Mouse (Mus musculus) stomach, embryonic 16.5 days (tissue): ENCODE measurements around the gene Rbm20. TPM values are rescaled to one million over a fixed set of nuclear protein-coding genes. Genes with fewer than 3 reads are reported as not detected.

ENCODE experiments used
- ATAC-seq: fragments of 200-750 bp; cut with Nextera tagmentation; 2 replicates; pipeline ENCODE4 v1.8.0; 2017; ENCODE audit warnings: moderate number of reproducible peaks, moderate TSS enrichment; ENCODE audit not compliant: insufficient read depth, low FRiP score
- H3K27ac ChIP-seq: fragments of 300-500 bp; sonication (generic); 2 replicates; pipeline ENCODE4 v1.5.1; 2014; ENCODE audit warnings: low read length
- H3K27me3 ChIP-seq: fragments of 300-500 bp; sonication (generic); 2 replicates; pipeline ENCODE4 v1.6.1; 2014; ENCODE audit warnings: low read length, control low read depth, mixed read lengths; ENCODE audit not compliant: control insufficient read depth, insufficient read depth
- H3K36me3 ChIP-seq: fragments of 300-500 bp; sonication (generic); 2 replicates; pipeline ENCODE4 v1.6.1; 2014; ENCODE audit warnings: low read length; ENCODE audit not compliant: control insufficient read depth, insufficient read depth
- H3K4me1 ChIP-seq: fragments of 300-500 bp; sonication (generic); 2 replicates; pipeline ENCODE4 v1.6.1; 2014; ENCODE audit warnings: low read length, control low read depth, mixed read lengths; ENCODE audit not compliant: control insufficient read depth, insufficient read depth
- H3K4me2 ChIP-seq: fragments of 300-500 bp; sonication (generic); 2 replicates; pipeline ENCODE4 v1.6.1; 2014; ENCODE audit warnings: low read depth, low read length, mixed read lengths
- H3K4me3 ChIP-seq: fragments of 300-500 bp; sonication (generic); replicated peaks from 2 replicates; pipeline ENCODE4 v1.5.1; 2014; ENCODE audit warnings: mild to moderate bottlenecking, low read length
- H3K9ac ChIP-seq: fragments of 300-500 bp; sonication (generic); 2 replicates; pipeline ENCODE4 v1.6.1; 2014; ENCODE audit warnings: low read length
- H3K9me3 ChIP-seq: fragments of 300-500 bp; sonication (generic); replicated peaks from 2 replicates; pipeline ENCODE4 v1.6.1; 2016; ENCODE audit warnings: low read length, control low read depth; ENCODE audit not compliant: control insufficient read depth
- WGBS: fragments of 180-500 bp; shearing (Covaris S2); extraction: QIAGEN DNeasy Blood & Tissue Kit; methylation state at CpG from one replicate; pipeline ENCODE4 v1.1.7; 2014; 5-methylcytosine and 5-hydroxymethylcytosine counted together
- polyA plus RNA-seq: library from polyadenylated mRNA; unstranded; fragments of >200 nt; fragmentation: Nextera tagmentation; extraction: Ambion mirVana; gene quantifications from 2 replicates; pipeline ENCODE4 v1.2.1, GENCODE M21; 2015

Rbm20 gene
- polyA plus RNA-seq, 1 experiment from 2014 or later, result 1.4 TPM

DNA sequence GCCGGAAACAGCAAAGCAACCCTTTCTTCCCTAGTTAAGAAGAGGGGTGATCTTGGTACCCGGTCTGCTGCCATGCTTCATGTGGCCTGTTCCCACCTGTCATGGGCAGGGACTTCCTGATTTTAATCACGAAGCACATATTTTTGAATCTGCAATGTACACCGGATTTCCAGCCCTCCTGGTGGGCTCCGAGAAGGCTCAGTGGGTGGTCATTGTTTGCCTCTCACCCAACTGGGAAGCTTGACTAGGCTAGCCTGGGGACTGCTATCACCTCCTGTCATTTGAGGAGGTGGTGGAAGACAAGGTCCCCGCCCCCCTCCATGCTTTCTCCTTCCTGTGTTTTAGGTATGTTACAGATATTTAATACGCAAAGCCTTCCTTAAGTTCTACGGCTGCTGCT lies 5.3 kb downstream of the Rbm20 start:
- no peak for ATAC-seq
- WGBS, result 46% methylated on average over 8 of the region's 8 CpGs

DNA sequence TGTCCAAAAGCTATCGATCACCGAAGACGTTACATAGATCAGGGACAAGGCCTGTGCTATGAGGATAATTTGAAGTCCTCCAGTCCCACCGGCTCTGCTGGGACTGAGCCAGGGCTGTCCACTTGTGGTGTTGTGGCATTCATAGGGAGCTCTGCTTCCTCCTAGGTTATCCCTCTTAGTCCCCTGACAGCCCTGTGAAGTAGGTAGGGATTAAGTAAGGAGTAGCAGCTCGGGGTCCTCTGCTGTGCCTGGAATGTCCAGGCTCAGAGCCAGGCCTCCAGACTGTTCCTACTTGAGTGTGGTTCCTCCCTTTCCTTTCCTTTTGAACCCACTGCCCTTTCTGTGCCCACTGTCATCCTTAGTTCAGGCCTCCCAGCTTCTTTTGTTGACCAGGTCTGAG lies 10.5 kb downstream of the Rbm20 start:
- ATAC-seq, result no peak
- Histone ChIP-seq H3K9ac (no peak overlapping the region), H3K27ac (no peak overlapping the region)

More for the DNA sequence above, 5.3 kb downstream of the Rbm20 start:
- Histone ChIP-seq H3K27ac (no peak overlapping the region), H3K4me3 (no peak overlapping the region), H3K4me1 (peaks cover 1% of the 10 kb centered on the region; the same call in 1 of the 2 replicates), H3K9me3 (no peaks in the 10 kb centered on the region), H3K36me3 (no peaks in the 10 kb centered on the region), H3K4me2 (no peak overlapping the region), H3K9ac (no peak overlapping the region), H3K27me3 (peaks cover 18% of the 10 kb centered on the region)

DNA sequence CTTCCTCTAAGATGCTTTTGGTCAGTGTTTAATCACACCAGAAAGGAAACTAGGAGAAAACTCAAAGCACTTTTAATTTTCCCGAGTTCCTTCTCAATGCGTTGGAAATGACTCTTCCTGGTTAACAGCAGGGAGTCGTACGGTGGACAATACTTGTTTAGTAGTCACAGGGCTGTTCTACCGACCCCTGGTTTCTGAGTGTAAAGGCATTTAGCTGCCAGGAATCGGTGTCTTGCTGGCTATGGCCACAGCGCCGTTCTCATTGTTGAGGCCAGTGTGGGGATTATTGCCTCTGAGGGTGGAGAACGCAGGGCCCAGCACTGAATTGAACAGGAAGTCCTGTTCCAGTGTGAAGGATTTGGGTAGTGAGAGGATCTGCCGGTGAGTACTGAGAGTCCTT lies 13.7 kb downstream of the Rbm20 start:
- no peak overlapping the region for H3K4me3 ChIP-seq
- H3K4me2 ChIP-seq, result no peak overlapping the region
- H3K36me3 ChIP-seq, result no peaks in the 10 kb centered on the region
- no peak overlapping the region for H3K9ac ChIP-seq
- no peaks in the 10 kb centered on the region for H3K27me3 ChIP-seq
- H3K27ac ChIP-seq, result no peak overlapping the region
- peaks cover 3% of the 10 kb centered on the region; the same call in 1 of the 2 replicates for H3K9me3 ChIP-seq
- 76% methylated on average over 10 of the region's 10 CpGs for WGBS
- no peak for ATAC-seq
- H3K4me1 ChIP-seq, result no peaks in the 10 kb centered on the region

More for the DNA sequence above, 10.5 kb downstream of the Rbm20 start:
- Histone ChIP-seq H3K9me3 (peaks cover 3% of the 10 kb centered on the region; the same call in 1 of the 2 replicates), H3K27me3 (no peaks in the 10 kb centered on the region; the same call in 1 of the 2 replicates), H3K36me3 (no peaks in the 10 kb centered on the region), H3K4me2 (no peak overlapping the region), H3K4me3 (no peak overlapping the region), H3K4me1 (no peaks in the 10 kb centered on the region)
- 74% methylated on average over 5 of the region's 5 CpGs for WGBS

DNA sequence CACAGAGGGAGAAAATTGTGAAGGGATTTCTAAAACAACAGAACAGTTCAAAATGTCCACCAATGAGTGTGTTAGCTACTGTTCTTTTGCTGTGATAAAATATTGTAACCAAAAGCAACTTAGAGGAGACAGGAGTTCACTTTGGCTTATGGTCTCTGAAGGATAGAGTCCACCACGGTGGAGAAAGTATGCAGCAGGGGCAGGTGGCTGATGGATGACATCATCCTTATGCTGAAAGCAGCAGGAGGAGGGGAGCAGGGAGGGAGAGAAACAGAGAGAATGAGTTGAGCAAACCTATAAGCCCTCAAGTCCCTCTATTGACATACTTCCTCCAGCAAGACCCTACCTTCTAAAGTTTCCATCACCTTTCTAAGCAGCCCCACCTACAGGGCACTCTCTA lies 16.9 kb downstream of the Rbm20 start:
- no peak for ATAC-seq
- Histone ChIP-seq H3K9me3 (no peaks in the 10 kb centered on the region), H3K4me2 (no peak overlapping the region)

DNA sequence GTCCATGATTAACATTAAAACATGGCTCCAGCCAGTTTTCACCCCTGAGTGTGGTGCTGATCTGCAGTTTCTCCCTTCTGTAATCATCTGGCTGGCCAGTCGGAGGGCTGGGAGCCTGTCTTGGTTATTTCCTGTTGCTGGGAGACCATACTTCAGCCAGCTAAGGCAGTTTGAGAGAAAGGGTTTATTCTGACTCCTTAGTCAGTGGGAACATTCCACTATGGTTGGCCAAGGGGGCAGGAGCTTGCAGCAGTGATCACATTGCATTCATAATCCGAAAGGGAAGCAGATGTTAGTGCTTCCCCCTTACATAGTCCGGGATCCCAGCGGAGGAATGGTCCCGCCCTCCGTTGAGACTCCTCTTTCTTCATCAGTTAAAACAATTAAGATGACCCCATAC lies 19.0 kb downstream of the Rbm20 start:
- no peaks in the 10 kb centered on the region for H3K4me1 ChIP-seq
- no peaks in the 10 kb centered on the region for H3K27me3 ChIP-seq
- ATAC-seq, result no peak
- H3K4me2 ChIP-seq, result no peak overlapping the region
- WGBS, result 66% methylated on average over 6 of the region's 6 CpGs
- no peak overlapping the region for H3K4me3 ChIP-seq
- no peak overlapping the region for H3K27ac ChIP-seq
- no peaks in the 10 kb centered on the region for H3K9me3 ChIP-seq
- H3K9ac ChIP-seq, result no peak overlapping the region
- H3K36me3 ChIP-seq, result no peaks in the 10 kb centered on the region

More for the DNA sequence above, 16.9 kb downstream of the Rbm20 start:
- Histone ChIP-seq H3K4me3 (no peak overlapping the region), H3K27me3 (no peaks in the 10 kb centered on the region), H3K9ac (no peak overlapping the region), H3K4me1 (no peaks in the 10 kb centered on the region), H3K27ac (no peak overlapping the region), H3K36me3 (no peaks in the 10 kb centered on the region)
- WGBS, result 10% methylated on average over 1 of the region's 1 CpGs

DNA sequence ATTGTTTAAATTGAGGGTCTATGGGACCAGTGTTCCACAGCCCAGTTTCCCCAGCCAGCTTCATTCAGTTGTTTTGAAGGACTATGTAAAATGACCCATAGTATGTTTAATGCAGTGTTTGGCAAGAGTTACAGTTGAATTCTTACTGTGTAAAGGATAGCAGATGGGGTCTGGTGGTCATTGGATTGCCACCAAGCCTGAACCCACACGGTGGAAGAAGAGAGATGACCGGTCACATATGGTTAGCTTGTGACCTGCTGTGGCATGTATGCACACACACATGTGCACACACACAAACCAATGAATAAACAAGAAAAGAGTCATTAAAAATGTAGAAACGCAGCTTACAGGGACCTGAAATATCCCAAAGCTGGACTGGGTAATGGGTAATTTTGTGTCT lies 19.5 kb downstream of the Rbm20 start:
- H3K4me1 ChIP-seq, result no peaks in the 10 kb centered on the region
- H3K27me3 ChIP-seq, result no peaks in the 10 kb centered on the region
- ATAC-seq, result no peak
- WGBS, result 71% methylated on average over 3 of the region's 3 CpGs
- no peak overlapping the region for H3K27ac ChIP-seq
- H3K9ac ChIP-seq, result no peak overlapping the region
- H3K9me3 ChIP-seq, result no peaks in the 10 kb centered on the region
- H3K4me3 ChIP-seq, result no peak overlapping the region
- H3K36me3 ChIP-seq, result no peaks in the 10 kb centered on the region
- no peak overlapping the region for H3K4me2 ChIP-seq

DNA sequence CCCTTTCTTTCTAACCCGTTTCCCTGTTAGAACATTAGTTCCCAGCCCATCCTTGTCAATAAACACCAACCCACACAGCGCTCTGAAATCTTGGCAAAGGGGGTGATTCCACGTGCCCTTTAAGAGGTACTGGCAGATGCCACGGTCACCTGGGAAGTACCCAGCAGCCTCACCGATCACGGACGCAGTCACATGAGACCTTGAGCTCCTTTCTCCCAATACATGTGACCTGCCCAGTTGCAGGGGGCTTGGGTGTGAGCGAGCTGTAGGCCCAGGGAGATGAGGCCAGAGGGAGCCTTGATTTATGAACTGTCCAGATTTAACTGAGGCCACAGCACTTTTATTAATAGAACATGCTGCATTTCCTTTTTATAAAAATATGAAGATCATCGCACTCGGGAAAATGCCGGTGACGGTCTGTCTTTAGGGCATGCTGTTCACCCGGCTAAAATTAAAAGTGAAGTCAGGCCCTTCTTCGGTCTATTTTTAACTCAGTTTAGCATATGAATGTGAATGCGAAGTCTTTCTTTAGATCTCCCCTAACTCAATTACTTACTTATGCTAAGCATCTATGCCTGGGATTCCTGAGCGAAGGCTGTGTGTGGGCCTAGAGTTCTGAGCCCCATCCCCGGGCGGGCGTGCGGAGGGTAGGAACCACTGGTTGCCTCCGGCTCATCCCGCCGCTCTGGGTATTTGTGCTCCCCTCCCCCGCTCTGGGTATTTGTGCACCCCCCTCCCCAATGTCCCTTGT lies 20.4 kb downstream of the Rbm20 start:
- H3K27ac ChIP-seq, result no peak overlapping the region
- no peaks in the 10 kb centered on the region for H3K4me1 ChIP-seq
- H3K4me3 ChIP-seq, result no peak overlapping the region
- H3K9me3 ChIP-seq, result no peaks in the 10 kb centered on the region
- no peak overlapping the region for H3K4me2 ChIP-seq
- WGBS, result 62% methylated on average over 24 of the region's 24 CpGs
- ATAC-seq, result no peak
- no peaks in the 10 kb centered on the region for H3K36me3 ChIP-seq
- no peaks in the 10 kb centered on the region for H3K27me3 ChIP-seq
- H3K9ac ChIP-seq, result no peak overlapping the region

DNA sequence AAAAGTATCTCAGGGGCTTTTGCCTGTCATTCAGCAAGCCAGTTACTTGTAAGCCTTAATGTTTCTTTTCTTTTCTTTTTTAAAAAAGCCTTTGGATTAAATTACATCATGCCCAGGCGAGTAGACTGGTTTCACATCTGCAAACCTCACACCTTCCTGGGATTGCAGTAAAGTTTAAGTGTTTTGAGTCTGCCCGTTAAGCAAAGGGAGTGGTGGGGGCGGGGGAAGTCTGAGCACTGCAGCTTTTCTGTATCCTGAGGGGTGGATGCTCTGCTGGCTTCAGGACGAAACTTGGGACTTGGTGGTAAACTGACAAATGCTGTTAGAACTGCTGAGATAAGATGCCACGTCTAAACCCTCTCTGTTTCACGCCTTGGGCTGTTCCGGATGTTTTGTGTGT lies 22.6 kb downstream of the Rbm20 start:
- no peak overlapping the region for H3K27ac ChIP-seq
- no peak overlapping the region for H3K4me2 ChIP-seq
- no peak for ATAC-seq
- no peaks in the 10 kb centered on the region for H3K9me3 ChIP-seq
- no peak overlapping the region for H3K9ac ChIP-seq
- H3K36me3 ChIP-seq, result no peaks in the 10 kb centered on the region
- no peaks in the 10 kb centered on the region for H3K27me3 ChIP-seq
- WGBS, result 24% methylated on average over 7 of the region's 7 CpGs
- peaks cover 2% of the 10 kb centered on the region; the same call in 1 of the 2 replicates for H3K4me1 ChIP-seq
- no peak overlapping the region for H3K4me3 ChIP-seq

DNA sequence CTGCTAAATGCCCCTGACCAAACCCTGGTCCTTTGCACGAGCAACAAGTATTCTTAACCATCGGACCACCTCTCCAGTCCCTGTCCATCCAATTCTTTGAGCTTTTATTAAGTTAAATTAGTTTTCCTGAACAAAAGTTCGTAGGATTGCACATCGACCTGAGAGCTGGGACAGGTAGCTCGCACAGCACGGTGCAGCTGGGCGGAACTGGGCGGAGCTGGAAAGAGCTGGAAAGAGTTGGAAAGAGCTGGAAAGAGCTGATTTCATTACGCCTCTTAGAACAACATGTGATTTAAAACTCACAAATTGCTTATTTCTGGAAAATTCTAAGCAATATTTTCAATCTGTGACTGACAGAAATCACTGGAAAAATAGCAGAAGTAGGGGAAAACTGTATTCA lies 24.3 kb downstream of the Rbm20 start:
- Histone ChIP-seq H3K4me3 (no peak overlapping the region), H3K36me3 (no peaks in the 10 kb centered on the region), H3K27ac (no peak overlapping the region), H3K4me2 (peak overlapping the region; percentile 18; the same call in 1 of the 2 replicates), H3K9me3 (no peaks in the 10 kb centered on the region), H3K27me3 (no peaks in the 10 kb centered on the region), H3K4me1 (peaks cover 3% of the 10 kb centered on the region; the same call in 1 of the 2 replicates), H3K9ac (no peak overlapping the region)
- WGBS, result 74% methylated on average over 9 of the region's 9 CpGs
- no peak for ATAC-seq
